Mouse (Mus musculus) liver, adult 2 months (tissue): ENCODE measurements at regions not wholly inside any gene's neighbourhood (a gene's known extent, or its start where the extent isn't known, plus 50 kb on each side); places are given as distances from the start of the nearest gene placed in this dataset.

Experiments used
- CTCF ChIP-seq: fragments of 200-500 bp; IDR thresholded peaks from 2 replicates; pipeline ENCODE4 v1.5.1; 2011; ENCODE audit warnings: low read depth, low read length, control low read depth
- POLR2A ChIP-seq: fragments of 200-500 bp; IDR thresholded peaks from 2 replicates; pipeline ENCODE4 v1.6.1; 2011; ENCODE audit warnings: low read length, control low read depth; ENCODE audit not compliant: insufficient read depth; ENCODE audit errors: extremely low read depth

GRCm38 (mm10) chr11:33039854-33040792, 107.1 kb downstream of the Fgf18 start:
- TF ChIP-seq POLR2A (no peak), CTCF (no peak)
